Mouse (Mus musculus): Measurements from ENCODE around the gene Rora.

Gene Rora

DNA sequence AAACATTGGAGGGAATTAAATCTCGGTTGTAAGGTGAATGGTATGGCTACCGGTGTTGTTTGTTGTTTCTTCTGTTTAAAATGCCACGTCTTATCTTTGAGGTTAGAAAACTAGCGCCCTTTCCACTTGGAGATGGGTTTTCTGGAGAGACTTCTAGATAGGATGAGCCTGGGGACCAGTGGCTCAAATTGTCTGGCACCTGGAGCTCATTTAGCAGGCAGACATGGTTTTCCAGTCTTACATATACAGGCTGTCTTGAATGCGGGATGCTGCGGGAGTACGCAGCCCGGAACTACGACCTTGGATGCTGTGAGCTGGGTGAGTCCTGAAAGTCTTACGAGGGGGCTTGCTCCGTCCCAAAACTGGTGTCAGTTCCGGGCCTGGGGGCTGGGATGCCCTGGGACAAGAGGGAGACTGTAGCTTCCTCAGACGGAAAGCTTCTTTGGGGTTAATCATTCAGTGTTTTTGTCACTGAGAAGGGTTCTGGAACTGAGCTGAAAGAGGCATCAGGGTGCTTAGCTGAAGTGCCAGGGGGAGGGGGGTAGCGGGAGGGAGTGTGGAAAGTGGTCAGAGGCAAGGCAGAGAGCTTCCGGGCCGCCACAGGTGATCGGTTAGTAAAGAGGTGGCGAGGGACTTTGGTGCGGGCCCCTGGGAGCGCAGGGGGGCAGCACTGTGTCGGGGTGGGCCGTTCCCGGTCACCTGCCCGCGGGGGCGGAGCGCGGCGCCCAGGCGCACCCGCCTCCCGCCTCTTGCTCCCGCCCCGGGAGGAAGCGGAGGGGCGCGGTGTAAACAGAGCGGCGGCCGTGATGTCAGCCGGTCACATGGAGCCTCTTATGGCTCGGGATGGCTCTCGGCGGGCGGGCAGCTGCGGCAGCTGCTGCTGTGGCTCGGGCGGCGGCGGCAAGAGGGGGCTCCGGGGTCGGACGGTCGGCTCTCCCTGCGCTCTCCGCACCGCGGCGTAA, 635.8 kb downstream of the Rora start:
- DNase-seq (ENCODE audit: low read depth, low spot score): no peak

DNA sequence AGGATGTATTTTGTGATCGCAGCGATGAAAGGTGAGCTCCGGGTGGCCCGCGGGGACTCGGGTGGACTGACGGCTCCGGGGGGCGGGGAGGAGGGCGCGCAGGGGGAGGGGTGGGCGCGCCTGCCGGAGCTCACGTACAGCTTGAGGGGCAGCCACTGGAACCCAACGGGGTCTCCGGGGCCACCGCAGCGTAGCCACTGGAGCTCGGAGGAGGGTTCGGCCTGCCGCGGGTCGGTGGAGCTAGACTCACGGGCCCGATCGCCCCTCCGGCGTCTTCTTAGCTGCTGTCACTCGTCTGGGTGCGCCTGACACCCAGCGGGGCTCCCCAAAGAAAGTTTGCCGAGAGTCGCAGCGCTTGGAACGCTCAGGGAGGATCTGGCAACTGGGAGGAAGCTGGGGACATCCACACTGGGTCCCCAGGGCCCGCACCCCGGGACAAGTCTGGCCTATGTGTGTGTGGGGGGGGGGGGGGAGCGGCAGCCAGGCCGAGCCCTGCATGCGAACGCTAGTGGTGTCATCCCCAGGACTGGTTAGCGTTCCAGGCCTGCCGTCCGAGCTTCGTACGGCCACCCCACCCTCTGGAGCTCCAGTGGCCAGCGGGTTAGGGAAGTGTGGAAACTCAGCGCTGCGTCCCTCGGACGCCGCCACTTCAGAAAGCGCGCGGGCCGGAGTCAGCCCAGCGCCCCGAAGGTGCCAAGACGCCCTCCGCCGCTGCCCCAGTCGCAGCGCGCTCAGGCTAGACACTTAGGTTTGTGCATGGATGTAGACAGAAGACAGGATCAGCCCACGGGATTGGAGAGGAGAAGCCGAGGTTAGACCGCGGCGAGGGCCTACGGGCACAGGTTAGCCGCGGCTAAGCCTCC, 636.7 kb downstream of the Rora start:
- no peak for DNase-seq (ENCODE audit: low read depth, low spot score)

GRCm38 (mm10) chr9:69290881-69291450, 637.4 kb downstream of the Rora start:
- DNase-seq (ENCODE audit: low read depth, low spot score): no peak

DNA sequence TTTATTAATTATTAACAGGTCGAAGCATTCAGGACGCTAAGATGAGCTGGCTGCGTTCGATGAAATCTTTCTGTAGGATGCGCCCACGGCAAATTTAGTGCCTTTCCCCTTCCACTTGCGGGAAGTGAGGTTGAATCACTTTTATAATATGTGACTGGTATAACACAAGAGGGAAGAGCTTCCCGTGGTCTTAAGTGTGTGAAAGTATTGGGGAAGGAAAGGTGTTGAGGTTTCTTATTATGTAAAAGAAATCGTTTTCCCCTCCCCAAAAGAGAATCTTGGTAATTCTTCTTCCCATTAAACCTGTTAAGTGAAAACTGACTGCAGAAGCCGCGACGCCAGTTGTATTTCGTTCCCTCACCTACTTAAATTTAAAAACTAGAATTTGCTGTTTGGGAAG, 637.9 kb downstream of the Rora start:
- no peak for DNase-seq (ENCODE audit: low read depth, low spot score)

- DNase-seq (ENCODE audit: low read depth, low spot score): no peak
Measured at GRCm38 (mm10) chr9:69292353-69292752, 638.8 kb downstream of the Rora start.

- DNase-seq (ENCODE audit: low read depth, low spot score): no peak
Measured at GRCm38 (mm10) chr9:69292776-69293687, 639.4 kb downstream of the Rora start.

DNA sequence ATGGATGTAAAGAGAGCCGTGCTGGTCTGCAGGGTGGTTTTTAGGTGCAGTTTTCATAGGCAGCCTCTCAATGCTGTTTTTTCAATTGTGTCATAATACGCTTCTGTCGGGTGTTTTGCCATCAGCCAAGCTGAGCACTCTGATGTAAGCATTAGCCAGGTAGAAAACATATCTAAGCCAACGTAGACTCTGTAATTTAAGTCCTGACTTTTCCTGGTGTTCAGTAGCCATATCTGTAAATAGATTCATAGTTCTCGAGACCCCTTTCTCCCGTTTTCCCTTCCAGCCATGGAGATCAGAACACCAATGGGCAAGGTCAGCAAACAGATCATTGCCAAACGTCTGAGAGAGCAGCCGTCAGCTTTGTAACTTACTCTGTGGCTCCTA, 640.1 kb downstream of the Rora start:
- no peak for DNase-seq (ENCODE audit: low read depth, low spot score)

DNA sequence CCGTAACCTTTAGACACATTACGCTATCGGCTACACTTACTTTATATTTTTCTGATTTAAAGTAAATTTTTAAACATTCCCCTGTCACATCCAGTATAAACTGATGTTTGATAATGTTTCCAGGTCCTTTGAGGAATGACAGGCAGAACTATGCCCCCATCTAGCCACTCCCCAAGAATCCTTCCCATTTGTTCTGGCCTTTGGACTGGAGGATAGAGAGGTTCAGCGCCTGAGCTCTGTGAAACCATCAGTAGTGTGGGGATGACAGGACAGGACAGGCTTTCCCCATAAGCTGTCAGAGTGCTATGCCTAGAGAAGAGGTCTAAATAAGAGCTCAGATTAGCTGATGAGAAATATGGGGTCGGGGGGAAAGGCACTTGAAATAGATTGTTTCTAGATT, 640.8 kb downstream of the Rora start:
- DNase-seq (ENCODE audit: low read depth, low spot score): no peak

- no peak for DNase-seq (ENCODE audit: low read depth, low spot score)
Measured at GRCm38 (mm10) chr9:69294856-69295255, 641.3 kb downstream of the Rora start.

- no peak for DNase-seq (ENCODE audit: low read depth, low spot score)
Measured at GRCm38 (mm10) chr9:69295826-69296225, 642.2 kb downstream of the Rora start.

DNA sequence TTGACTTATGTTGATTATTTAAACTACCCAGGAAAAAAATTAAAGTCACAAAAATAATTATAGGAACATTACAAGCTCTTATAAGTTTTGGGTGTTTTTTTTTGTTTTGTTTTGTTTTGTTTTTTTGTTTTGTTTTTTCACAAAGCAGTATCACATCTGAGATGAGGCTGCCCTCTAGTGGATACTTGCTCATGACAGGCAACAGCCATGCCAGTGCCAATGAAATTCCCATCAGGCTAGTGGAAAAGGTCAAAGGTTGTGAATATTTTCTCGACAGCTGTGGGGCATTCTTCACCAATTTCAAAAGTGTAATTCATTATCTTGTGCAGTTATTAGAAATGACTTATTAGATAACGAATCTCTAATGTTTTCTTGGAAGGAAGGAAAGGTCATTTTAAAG, 642.8 kb downstream of the Rora start:
- no peak for DNase-seq (ENCODE audit: low read depth, low spot score)

GRCm38 (mm10) chr9:69297766-69298375, 644.3 kb downstream of the Rora start:
- no peak for DNase-seq (ENCODE audit: low read depth, low spot score)

- no peak for DNase-seq (ENCODE audit: low read depth, low spot score)
Measured at GRCm38 (mm10) chr9:69298566-69299335, 645.2 kb downstream of the Rora start.

DNA sequence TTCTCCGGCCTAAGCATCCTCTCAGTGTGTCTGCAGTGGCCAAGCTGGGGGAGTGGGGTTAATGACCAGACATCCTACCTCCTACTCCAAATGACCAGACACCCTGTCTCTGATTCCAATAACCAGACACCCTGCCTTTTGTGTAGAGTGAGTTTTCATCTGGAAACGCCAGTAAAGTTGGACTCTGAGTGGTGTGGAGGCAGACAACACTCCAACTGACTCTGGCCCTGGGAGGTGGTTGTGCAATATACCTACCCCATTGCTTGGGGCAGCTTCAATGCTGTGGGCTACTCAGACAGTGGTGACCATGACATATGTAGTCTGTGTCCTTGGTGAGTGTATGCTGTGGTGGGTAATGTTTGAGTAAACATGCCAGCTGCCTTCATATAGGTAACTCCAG, 645.9 kb downstream of the Rora start:
- no peak for DNase-seq (ENCODE audit: low read depth, low spot score)

DNA sequence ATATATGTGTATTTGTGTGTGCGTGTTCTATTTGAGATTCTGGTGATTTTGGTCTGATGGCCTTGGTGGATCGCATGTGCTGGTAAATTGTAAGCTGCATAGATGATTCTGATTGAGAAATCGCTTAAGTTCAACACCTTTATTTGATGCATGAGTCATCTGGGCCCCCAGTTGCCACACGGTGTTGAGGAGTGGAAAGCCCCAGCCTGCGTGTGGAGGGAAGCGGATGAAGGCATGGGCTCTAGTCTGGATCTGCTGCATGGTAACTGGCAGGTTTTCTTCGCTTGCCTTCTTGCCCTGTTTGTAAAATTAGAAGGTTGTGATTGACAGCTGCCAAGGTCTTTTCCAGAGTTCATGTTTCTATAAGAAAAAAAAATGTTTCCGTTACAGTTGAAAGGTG, 646.7 kb downstream of the Rora start:
- no peak for DNase-seq (ENCODE audit: low read depth, low spot score)

GRCm38 (mm10) chr9:69301445-69301844, 647.9 kb downstream of the Rora start:
- DNase-seq (ENCODE audit: low read depth, low spot score): no peak

DNA sequence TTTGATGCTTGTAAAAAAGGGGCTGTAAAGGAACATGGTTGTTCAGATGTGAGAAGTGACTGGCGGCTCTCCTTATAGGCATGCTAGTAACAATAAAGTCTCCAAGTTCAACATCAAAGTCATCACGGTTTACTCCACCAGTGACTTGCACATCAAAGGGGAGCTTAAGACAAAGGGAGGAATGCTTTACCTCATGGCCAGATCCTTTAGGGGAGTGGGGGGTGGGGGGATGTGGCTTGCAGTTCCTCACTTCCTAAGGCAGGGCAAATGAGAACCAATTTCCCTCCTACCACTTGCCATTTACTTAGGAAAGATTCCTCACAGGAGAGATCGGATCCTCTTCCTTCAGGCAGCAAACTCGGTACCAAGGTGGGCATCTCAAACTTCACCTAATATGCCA, 648.4 kb downstream of the Rora start:
- DNase-seq (ENCODE audit: low read depth, low spot score): no peak

DNA sequence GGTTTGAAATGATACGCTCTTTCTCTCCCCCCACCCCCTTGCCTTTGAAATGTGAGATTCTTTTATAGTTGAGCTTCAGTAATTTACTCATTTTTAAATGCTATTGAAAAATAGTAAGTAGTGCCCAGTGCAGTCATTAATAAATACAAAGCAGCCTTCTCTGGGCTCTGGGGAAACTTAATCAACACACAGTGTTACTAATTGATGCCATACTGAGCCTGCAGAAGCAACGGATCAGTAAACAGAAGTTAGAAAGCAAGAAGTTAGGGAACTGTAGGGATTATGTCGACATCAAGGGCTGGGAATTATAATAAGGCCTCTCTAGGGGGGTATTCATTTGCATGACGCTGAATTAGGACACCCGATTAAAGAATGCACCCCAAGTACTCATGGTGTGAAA, 649.3 kb downstream of the Rora start:
- DNase-seq (ENCODE audit: low read depth, low spot score): no peak

GRCm38 (mm10) chr9:69303346-69303944, 649.9 kb downstream of the Rora start:
- DNase-seq (ENCODE audit: low read depth, low spot score): no peak

- no peak for DNase-seq (ENCODE audit: low read depth, low spot score)
Measured at GRCm38 (mm10) chr9:69303962-69304361, 650.4 kb downstream of the Rora start.
